Mouse (Mus musculus): Measurements from ENCODE around the gene Klf12.
"Not testable (repeated sequence)": the region's sequence is repeated elsewhere in the genome, so short reads cannot be mapped to it uniquely, and the experiment has no call there.

The Klf12 gene

GRCm38 (mm10) chr14:99873725-99874124 lies 410.8 kb downstream of the Klf12 start:
- no peak for DNase-seq

GRCm38 (mm10) chr14:99856158-99857011 lies 428.1 kb downstream of the Klf12 start:
- no peak for DNase-seq

- not testable (repeated sequence) for DNase-seq
These were observed 430.0 kb downstream of the Klf12 start for GRCm38 (mm10) chr14:99854467-99854807.

- DNase-seq = not testable (repeated sequence)
These were observed 430.6 kb downstream of the Klf12 start for GRCm38 (mm10) chr14:99853769-99854466.

- DNase-seq = no peak
These were observed 434.1 kb downstream of the Klf12 start for GRCm38 (mm10) chr14:99850350-99850749.

GRCm38 (mm10) chr14:99847502-99847901 lies 437.0 kb downstream of the Klf12 start:
- DNase-seq = no peak

- no peak for DNase-seq
These were observed 457.8 kb downstream of the Klf12 start for GRCm38 (mm10) chr14:99826713-99827112.

All from kidney, postnatal 4 days (tissue).